Mouse (Mus musculus): ENCODE measurements around the gene Hoxc9. TPM values are rescaled to one million over a fixed set of nuclear protein-coding genes. Genes with fewer than 3 reads are reported as not detected.

Hoxc9 gene
- total and polyA plus RNA-seq, 3 experiments: 0.12 to 0.26 TPM; not detected in 1

GRCm38 (mm10) chr15:102988078-102988477, 11.8 kb downstream of the Hoxc9 start:
- no peak overlapping the region for H3K4me3 ChIP-seq (replicated peaks in 1 of 3; ENCODE audit: low read depth in 2 of 3, low read length in 2 of 3, poor library complexity in 1 of 3)
- no peak overlapping the region for H3K4me2 ChIP-seq (ENCODE audit: insufficient read depth, low read depth, poor library complexity, severe bottlenecking)
- in situ Hi-C loops (cut with MboI; ENCODE audit: low pct_ligation_motif_present, low pct_unique_long_range_greater_than_20kb, low sequenced_read_pairs): loop anchor here (5.0 to 10.0 kb wide), 2 partner anchors 184 to 327 kb away; partner anchors contain the start of gene Gpr84
- no peak for DNase-seq (ENCODE audit: extremely low read depth)
- dilution Hi-C loops (cut with MboI; ENCODE audit: extremely low pct_ligation_motif_present, extremely low pct_unique_long_range_greater_than_20kb, low sequenced_read_pairs): no loop called here
- H3K9ac ChIP-seq (ENCODE audit: insufficient read depth, low read depth): no peak overlapping the region
- no peak overlapping the region for H3K27ac ChIP-seq (ENCODE audit: insufficient read depth, low read depth)
- peaks cover 59% of the 10 kb centered on the region for H3K27me3 ChIP-seq (replicated peaks)
- H3K36me3 ChIP-seq (replicated peaks in 1 of 2; ENCODE audit: control insufficient read depth in 1 of 2, insufficient read depth in 1 of 2, low read length in 1 of 2): no peaks in the 10 kb centered on the region
- no peaks in the 10 kb centered on the region for H3K79me2 ChIP-seq (replicated peaks; ENCODE audit: control insufficient read depth, extremely low read depth, insufficient read depth, poor library complexity, severe bottlenecking)
- TF ChIP-seq GABPA (IDR thresholded peaks at IDR 0.05; ENCODE audit: insufficient replicate concordance, low read depth, low read length): no peak
- TF ChIP-seq ZMIZ1 (IDR thresholded peaks at IDR 0.05; ENCODE audit: low read depth, low read length): no peak
- TF ChIP-seq JUN (IDR thresholded peaks at IDR 0.05; ENCODE audit: insufficient read depth, low read depth, low read length): no peak
- TF ChIP-seq E2F4 (IDR thresholded peaks at IDR 0.05; ENCODE audit: insufficient replicate concordance, low read depth, low read length): no peak
- H3K9me3 ChIP-seq (replicated peaks; ENCODE audit: low read length): no peaks in the 10 kb centered on the region
- peaks cover 0 to 2% of the 10 kb centered on the region in 2 experiments; a peak in 1 of 4 replicates for H3K4me1 ChIP-seq (ENCODE audit: control insufficient read depth in 1 of 2, insufficient read depth in 2 of 2)

- no peak within 1 kb of the TSS for H3K4me3 ChIP-seq (replicated peaks in 1 of 3; ENCODE audit: low read depth in 2 of 3, low read length in 2 of 3, poor library complexity in 1 of 3)
- H3K4me1 ChIP-seq (ENCODE audit: control insufficient read depth in 1 of 2, insufficient read depth in 2 of 2): 0 out of 4 replicates have a peak, but pooled peaks cover 0 to 2% of the 10 kb centered on the region in 2 experiments
- no peaks in the 10 kb centered on the region for H3K79me2 ChIP-seq (replicated peaks; ENCODE audit: control insufficient read depth, extremely low read depth, insufficient read depth, poor library complexity, severe bottlenecking)
- TF ChIP-seq CHD1 (IDR thresholded peaks at IDR 0.05; ENCODE audit: low read depth, low read length): no peak
- no peak for TF ChIP-seq POLR2A (IDR thresholded peaks at IDR 0.05; ENCODE audit: low read depth, low read length)
- TF ChIP-seq CTCF (conservative IDR thresholded peaks at IDR 0.05 in 1 of 2, IDR thresholded peaks at IDR 0.05 in 1 of 2; ENCODE audit: low read depth in 2 of 2, low read length in 2 of 2): no peak
- no peak for TF ChIP-seq ZKSCAN1 (IDR thresholded peaks at IDR 0.05; ENCODE audit: borderline replicate concordance, low read depth, low read length)
- TF ChIP-seq PAX5 (IDR thresholded peaks at IDR 0.05; ENCODE audit: low read length): no peak
- TF ChIP-seq ELF1 (IDR thresholded peaks at IDR 0.05; ENCODE audit: low read depth, low read length): no peak
- no peak for TF ChIP-seq RAD21 (IDR thresholded peaks at IDR 0.05; ENCODE audit: low read depth, low read length)
- no peak for TF ChIP-seq NELFE (IDR thresholded peaks at IDR 0.05; ENCODE audit: low read depth, low read length)
- no peak for TF ChIP-seq ZC3H11A (IDR thresholded peaks at IDR 0.05; ENCODE audit: low read depth, low read length)
- TF ChIP-seq USF2 (conservative IDR thresholded peaks at IDR 0.05; ENCODE audit: low read depth, low read length): no peak
- TF ChIP-seq JUND (conservative IDR thresholded peaks at IDR 0.05; ENCODE audit: low read depth, low read length): no peak
- TF ChIP-seq TCF12 (IDR thresholded peaks at IDR 0.05; ENCODE audit: low read depth, low read length): no peak
- no peak for TF ChIP-seq ETS1 (conservative IDR thresholded peaks at IDR 0.05; ENCODE audit: low read depth, low read length)
- TF ChIP-seq HCFC1 (IDR thresholded peaks at IDR 0.05; ENCODE audit: low read depth, low read length): no peak
- dilution Hi-C loops (cut with MboI; ENCODE audit: extremely low pct_ligation_motif_present, extremely low pct_unique_long_range_greater_than_20kb, low sequenced_read_pairs): loop anchor here (10.0 kb wide), 1 partner anchor 184 kb away; no protein-coding TSS in a partner anchor
- H3K9me3 ChIP-seq (replicated peaks; ENCODE audit: low read length): no peaks in the 10 kb centered on the region
- no peaks in the 10 kb centered on the region for H3K36me3 ChIP-seq (replicated peaks in 1 of 2; ENCODE audit: control insufficient read depth in 1 of 2, insufficient read depth in 1 of 2, low read length in 1 of 2)
- no peak for DNase-seq (ENCODE audit: extremely low read depth)
- in situ Hi-C loops (cut with MboI; ENCODE audit: low pct_ligation_motif_present, low pct_unique_long_range_greater_than_20kb, low sequenced_read_pairs): no loop called here
- H3K27ac ChIP-seq (ENCODE audit: insufficient read depth, low read depth): no peak within 1 kb of the TSS
- H3K9ac ChIP-seq (ENCODE audit: insufficient read depth, low read depth): no peak within 1 kb of the TSS
- no peak within 1 kb of the TSS for H3K4me2 ChIP-seq (ENCODE audit: insufficient read depth, low read depth, poor library complexity, severe bottlenecking)
- H3K27me3 ChIP-seq (replicated peaks): peaks cover 40% of the 10 kb centered on the region
These were observed 14.5 kb downstream of the Hoxc9 start, which contains the start of gene Hoxc8 for GRCm38 (mm10) chr15:102990461-102991397. TSS of gene Hoxc8 (plus strand) at chr15:102990607.

All from CH12.LX (cell line).